Comparison of ENCODE assay signal across 39 mouse cellular contexts in the genomic region with DNA sequence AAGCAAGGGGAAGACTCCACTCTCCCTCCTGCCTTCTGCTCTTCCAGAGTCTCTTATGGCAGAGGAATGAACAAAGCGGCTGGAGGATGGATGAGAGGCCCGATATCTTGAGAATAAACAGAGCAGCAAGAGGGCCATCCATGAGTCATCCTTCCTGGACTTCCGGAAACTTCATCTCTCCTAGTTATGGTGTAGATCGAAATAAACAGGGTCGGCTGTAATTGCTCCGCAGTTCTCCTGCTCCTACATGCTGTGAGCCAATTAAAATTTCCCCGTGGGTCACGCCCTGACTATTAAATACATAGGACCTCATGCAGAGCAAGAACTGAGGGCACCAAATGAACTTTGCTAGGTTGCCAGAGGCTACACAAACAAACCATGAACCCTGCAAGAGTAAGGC. TPM values are rescaled to one million over a fixed set of nuclear protein-coding genes. Genes with fewer than 3 reads are reported as not detected.
DNase-seq lines count a peak whose midpoint lies in the region; ATAC-seq and TF ChIP-seq lines count a peak whose summit lies in the region.
"Had no signal": no experiment of that assay in that cellular context is flagged by ENCODE, and none has a peak within 500 bp of the region (broad histone marks: within the 10 kb centered on the region; RNA-seq: fewer than 3 reads in every experiment).

No protein-coding gene starts in this region.

- H3K27me3 ChIP-seq in liver, adult 2 months (ENCODE audit: control insufficient read depth, insufficient read depth, low read length): no peaks in the 10 kb centered on the region
- H3K27me3 ChIP-seq in liver, embryonic 11.5 days (replicated peaks; ENCODE audit: control insufficient read depth, insufficient read depth, low read length): no peaks in the 10 kb centered on the region
- H3K27me3 ChIP-seq: hindbrain, embryonic 12.5 days; kidney, embryonic 15.5 days had no signal

- no peaks in the 10 kb centered on the region for H3K9me3 ChIP-seq in liver, embryonic 11.5 days (ENCODE audit: control insufficient read depth, low read length)
- H3K9me3 ChIP-seq: hindbrain, embryonic 12.5 days; limb, embryonic 10.5 days; limb, embryonic 15.5 days had no signal

- H3K4me3 ChIP-seq in liver, adult 2 months (ENCODE audit: insufficient read depth, low read depth, low read length): no peak overlapping the region
- H3K4me3 ChIP-seq in liver, embryonic 11.5 days (ENCODE audit: low read depth, low read length): no peak overlapping the region
- H3K4me3 ChIP-seq: hindbrain, embryonic 12.5 days; kidney, embryonic 15.5 days; limb, embryonic 10.5 days; limb, embryonic 15.5 days had no signal

- peak; percentile 22 for DNase-seq in cerebellum, adult 9-11 months
- DNase-seq in cerebellum, postnatal 14 days: no peak
- DNase-seq in liver, adult 2 months (ENCODE audit: extremely low read depth, low read depth, low spot score): peak; percentile 20
- no peak for DNase-seq in liver, embryonic 11.5 days (ENCODE audit: low spot score)
- DNase-seq in forelimb bud, embryonic 11.5 days (ENCODE audit: low read depth, low spot score): peak; percentile 42
- DNase-seq in layer of hippocampus, adult 8-10 months (ENCODE audit: low spot score in 2 of 2): no peak
- no peak for DNase-seq in right cerebral cortex, postnatal 14 days
- DNase-seq: adrenal gland, adult 2 months; adrenal gland, postnatal 36 days; cerebellum, adult 11 months; cerebellum, adult 9-10 months; forebrain, postnatal 0 days; gastrocnemius, postnatal 14 days; heart, postnatal 36 days; kidney, adult 18-20 months; kidney, postnatal 25 days; lung, postnatal 36 days; thymus, adult 2 months; thymus, postnatal 36 days had no signal

- H3K79me2 ChIP-seq in liver, adult 2 months (ENCODE audit: control insufficient read depth, insufficient read depth, low read length): no peaks in the 10 kb centered on the region

- 61% methylated on average over 8 of the region's 8 CpGs for WGBS in liver, adult 2 months
- 65% methylated on average over 8 of the region's 8 CpGs for WGBS in liver, embryonic 11.5 days

- no peak for TF ChIP-seq POLR2A in liver, adult 2 months (IDR thresholded peaks at IDR 0.05; ENCODE audit: extremely low read depth, insufficient read depth, low read length)

- no peak overlapping the region for H3K9ac ChIP-seq in liver, adult 2 months (ENCODE audit: low read depth, low read length)
- H3K9ac ChIP-seq in liver, embryonic 11.5 days (ENCODE audit: low read depth, low read length): no peak overlapping the region
- H3K9ac ChIP-seq: forebrain, postnatal 0 days; hindbrain, embryonic 12.5 days; kidney, embryonic 15.5 days; limb, embryonic 15.5 days had no signal

- H3K36me3 ChIP-seq in liver, adult 2 months (ENCODE audit: control insufficient read depth, insufficient read depth, low read length): no peaks in the 10 kb centered on the region
- H3K36me3 ChIP-seq in liver, embryonic 11.5 days (ENCODE audit: control insufficient read depth, insufficient read depth, low read length): no peaks in the 10 kb centered on the region
- H3K36me3 ChIP-seq: G1E; hindbrain, embryonic 12.5 days; kidney, embryonic 15.5 days; limb, embryonic 10.5 days; limb, embryonic 15.5 days had no signal

- no peak overlapping the region for H3K4me2 ChIP-seq in liver, embryonic 11.5 days
- H3K4me2 ChIP-seq: hindbrain, embryonic 12.5 days; kidney, embryonic 15.5 days; limb, embryonic 15.5 days; midbrain, embryonic 11.5 days had no signal

- no peak; the same call in 1 of the 2 replicates for ATAC-seq in liver, embryonic 11.5 days (replicated peaks; ENCODE audit: low FRiP score)
- no peak for ATAC-seq in erythroid progenitor cell, adult 5-6 weeks (replicated peaks; ENCODE audit: low FRiP score, poor library complexity, severe bottlenecking)
- ATAC-seq: forebrain, postnatal 0 days; hindbrain, postnatal 0 days; midbrain, embryonic 16.5 days had no signal

- no peak for TF ChIP-seq CTCF in liver, adult 2 months (IDR thresholded peaks at IDR 0.05; ENCODE audit: low read depth, low read length)

- H3K4me1 ChIP-seq in liver, adult 2 months (ENCODE audit: control insufficient read depth, insufficient read depth, low read length): no peaks in the 10 kb centered on the region
- H3K4me1 ChIP-seq in liver, embryonic 11.5 days (replicated peaks; ENCODE audit: control insufficient read depth, insufficient read depth, low read length): no peaks in the 10 kb centered on the region
- H3K4me1 ChIP-seq: hindbrain, embryonic 12.5 days; kidney, embryonic 15.5 days had no signal

- H3K27ac ChIP-seq in liver, adult 2 months (replicated peaks; ENCODE audit: insufficient read depth, low read depth, low read length): no peak overlapping the region
- no peak overlapping the region for H3K27ac ChIP-seq in liver, embryonic 11.5 days (ENCODE audit: low read depth, low read length)
- H3K27ac ChIP-seq: hindbrain, embryonic 12.5 days; hindbrain, postnatal 0 days; kidney, embryonic 15.5 days; limb, embryonic 10.5 days; limb, embryonic 15.5 days had no signal

RNA-seq across cellular contexts. Expression of a gene that starts 57.4 kb away (rescaled TPM):
- total RNA-seq in liver, adult 2 months (2014; rRNA removed): not detected in 2 replicates
- not detected in 2 replicates for polyA plus RNA-seq in liver, adult 2 months (2012; rRNA removed)
- not detected in 2 replicates for polyA plus RNA-seq in liver, embryonic 11.5 days (2014; fragmentation: Nextera tagmentation; extraction: Ambion mirVana)
- not detected in 2 replicates for total RNA-seq in erythroid progenitor cell, adult 5-6 weeks (2015; ENCODE audit: low replicate concordance)
- total RNA-seq in erythroid progenitor cell, adult 5-6 weeks (2017; ENCODE audit: low replicate concordance): not detected in 2 replicates
- total RNA-seq in layer of hippocampus, adult 8-10 months (2022): not detected
- total RNA-seq: adrenal gland, adult 2 months; adrenal gland, postnatal 36 days; G1E; granulocyte monocyte progenitor cell, adult 5-6 weeks; layer of hippocampus, adult 18-20 months; layer of hippocampus, postnatal 14 days; megakaryocyte, adult 5-6 weeks; neutrophil, adult 5-6 weeks had no signal
- polyA plus RNA-seq: adrenal gland, adult 2 months; cortical plate, adult 2 months; embryonic facial prominence, embryonic 11.5 days; forebrain, embryonic 11.5 days; forebrain, postnatal 0 days; G1E; heart, embryonic 16.5 days; hindbrain, postnatal 0 days; kidney, embryonic 15.5 days; limb, embryonic 10.5 days; liver, embryonic 16.5 days; midbrain, embryonic 11.5 days; midbrain, embryonic 16.5 days; neural tube, embryonic 11.5 days; thymus, adult 2 months had no signal

Comparison
In these comparisons a context has a peak if more than half of its experiments do, and no peak if none do; other contexts are left out.
1. DNase-seq: peak in cerebellum, adult 9-11 months (single experiment), liver, adult 2 months (single experiment) and forelimb bud, embryonic 11.5 days (single experiment); none in cerebellum, postnatal 14 days (0 of 2), liver, embryonic 11.5 days (single experiment), layer of hippocampus, adult 8-10 months (0 of 2) and right cerebral cortex, postnatal 14 days (single experiment).